Mouse (Mus musculus): ENCODE measurements at regions not wholly inside any gene's neighbourhood (a gene's known extent, or its start where the extent isn't known, plus 50 kb on each side); places are given as distances from the start of the nearest gene placed in this dataset.

GRCm38 (mm10) chr5:39374199-39374598, 381.1 kb downstream of the Hs3st1 start:
- H3K36me3 ChIP-seq (replicated peaks; ENCODE audit: control insufficient read depth, insufficient read depth, low read length) = no peaks in the 10 kb centered on the region
- H3K27me3 ChIP-seq (ENCODE audit: control insufficient read depth, insufficient read depth, low read length) = no peaks in the 10 kb centered on the region
- no peak overlapping the region for H3K9ac ChIP-seq (replicated peaks; ENCODE audit: low read depth, low read length)
- H3K4me2 ChIP-seq (ENCODE audit: low read depth, low read length) = no peak overlapping the region
- TF ChIP-seq CTCF (IDR thresholded peaks at IDR 0.05; ENCODE audit: low read depth) (no peak), EP300 (IDR thresholded peaks at IDR 0.05; ENCODE audit: low read depth) (no peak)
- H3K4me1 ChIP-seq (ENCODE audit: control insufficient read depth, insufficient read depth) = no peaks in the 10 kb centered on the region
- 73% methylated on average over 3 of the region's 3 CpGs for WGBS
- H3K27ac ChIP-seq (ENCODE audit: low read depth) = no peak overlapping the region
- no peak overlapping the region for H3K4me3 ChIP-seq (ENCODE audit: low read depth, low read length)
- DNase-seq (ENCODE audit: low spot score) (no peak), ATAC-seq (ENCODE audit: insufficient read depth, low read depth) (no peak)
- H3K9me3 ChIP-seq (replicated peaks; ENCODE audit: control insufficient read depth, low read length) = no peaks in the 10 kb centered on the region

- no peaks in the 10 kb centered on the region for H3K36me3 ChIP-seq (replicated peaks; ENCODE audit: control insufficient read depth, insufficient read depth, low read length)
- no peak overlapping the region for H3K4me3 ChIP-seq (ENCODE audit: low read depth, low read length)
- no peaks in the 10 kb centered on the region for H3K27me3 ChIP-seq (ENCODE audit: control insufficient read depth, insufficient read depth, low read length)
- ATAC-seq (ENCODE audit: insufficient read depth, low read depth) (no peak), DNase-seq (ENCODE audit: low spot score) (no peak)
- no peaks in the 10 kb centered on the region for H3K4me1 ChIP-seq (ENCODE audit: control insufficient read depth, insufficient read depth)
- TF ChIP-seq CTCF (IDR thresholded peaks at IDR 0.05; ENCODE audit: low read depth) = no peak
- no peak overlapping the region for H3K9ac ChIP-seq (replicated peaks; ENCODE audit: low read depth, low read length)
- H3K9me3 ChIP-seq (replicated peaks; ENCODE audit: control insufficient read depth, low read length) = no peaks in the 10 kb centered on the region
- H3K27ac ChIP-seq (ENCODE audit: low read depth) = no peak overlapping the region
- 70% methylated on average over 3 of the region's 3 CpGs for WGBS
- H3K4me2 ChIP-seq (ENCODE audit: low read depth, low read length) = no peak overlapping the region
Observed at GRCm38 (mm10) chr5:39348680-39349079, 406.6 kb downstream of the Hs3st1 start.

GRCm38 (mm10) chr5:39347019-39347418, 408.3 kb downstream of the Hs3st1 start:
- WGBS = 74% methylated on average over 3 of the region's 3 CpGs
- ATAC-seq (ENCODE audit: insufficient read depth, low read depth) = no peak
- Histone ChIP-seq H3K4me3 (ENCODE audit: low read depth, low read length) (no peak overlapping the region), H3K4me1 (ENCODE audit: control insufficient read depth, insufficient read depth) (no peaks in the 10 kb centered on the region), H3K9ac (replicated peaks; ENCODE audit: low read depth, low read length) (no peak overlapping the region), H3K9me3 (replicated peaks; ENCODE audit: control insufficient read depth, low read length) (no peaks in the 10 kb centered on the region), H3K27ac (ENCODE audit: low read depth) (no peak overlapping the region), H3K4me2 (ENCODE audit: low read depth, low read length) (no peak overlapping the region), H3K36me3 (replicated peaks; ENCODE audit: control insufficient read depth, insufficient read depth, low read length) (no peaks in the 10 kb centered on the region), H3K27me3 (ENCODE audit: control insufficient read depth, insufficient read depth, low read length) (no peaks in the 10 kb centered on the region)
- no peak for TF ChIP-seq EP300 (IDR thresholded peaks at IDR 0.05; ENCODE audit: low read depth)
- no peak for TF ChIP-seq CTCF (IDR thresholded peaks at IDR 0.05; ENCODE audit: low read depth)
- no peak for DNase-seq (ENCODE audit: low spot score)

- Histone ChIP-seq H3K9me3 (replicated peaks; ENCODE audit: control insufficient read depth, low read length) (no peaks in the 10 kb centered on the region), H3K36me3 (replicated peaks; ENCODE audit: control insufficient read depth, insufficient read depth, low read length) (no peaks in the 10 kb centered on the region), H3K4me2 (ENCODE audit: low read depth, low read length) (no peak overlapping the region), H3K27ac (ENCODE audit: low read depth) (no peak overlapping the region), H3K9ac (replicated peaks; ENCODE audit: low read depth, low read length) (no peak overlapping the region), H3K4me3 (ENCODE audit: low read depth, low read length) (no peak overlapping the region), H3K27me3 (ENCODE audit: control insufficient read depth, insufficient read depth, low read length) (no peaks in the 10 kb centered on the region), H3K4me1 (ENCODE audit: control insufficient read depth, insufficient read depth) (no peaks in the 10 kb centered on the region)
- DNase-seq (ENCODE audit: low spot score) = no peak
- no peak for ATAC-seq (ENCODE audit: insufficient read depth, low read depth)
- WGBS = 62% methylated on average over 1 of the region's 1 CpGs
- TF ChIP-seq CTCF (IDR thresholded peaks at IDR 0.05; ENCODE audit: low read depth) = no peak
- no peak for TF ChIP-seq EP300 (IDR thresholded peaks at IDR 0.05; ENCODE audit: low read depth)
Observed at GRCm38 (mm10) chr5:39337917-39338316, 417.4 kb downstream of the Hs3st1 start.

- Histone ChIP-seq H3K36me3 (replicated peaks; ENCODE audit: control insufficient read depth, insufficient read depth, low read length) (no peaks in the 10 kb centered on the region), H3K4me1 (ENCODE audit: control insufficient read depth, insufficient read depth) (no peaks in the 10 kb centered on the region), H3K27ac (ENCODE audit: low read depth) (no peak overlapping the region), H3K4me2 (ENCODE audit: low read depth, low read length) (no peak overlapping the region), H3K9ac (replicated peaks; ENCODE audit: low read depth, low read length) (no peak overlapping the region), H3K9me3 (replicated peaks; ENCODE audit: control insufficient read depth, low read length) (no peaks in the 10 kb centered on the region), H3K4me3 (ENCODE audit: low read depth, low read length) (no peak overlapping the region), H3K27me3 (ENCODE audit: control insufficient read depth, insufficient read depth, low read length) (no peaks in the 10 kb centered on the region)
- no peak for TF ChIP-seq EP300 (IDR thresholded peaks at IDR 0.05; ENCODE audit: low read depth)
- no peak for TF ChIP-seq CTCF (IDR thresholded peaks at IDR 0.05; ENCODE audit: low read depth)
- 85% methylated on average over 2 of the region's 2 CpGs for WGBS
- no peak for ATAC-seq (ENCODE audit: insufficient read depth, low read depth)
- DNase-seq (ENCODE audit: low spot score) = no peak
Observed at GRCm38 (mm10) chr5:39336484-39336985, 418.7 kb downstream of the Hs3st1 start.

- no peak overlapping the region for H3K9ac ChIP-seq (replicated peaks; ENCODE audit: low read depth, low read length)
- no peak overlapping the region for H3K27ac ChIP-seq (ENCODE audit: low read depth)
- 71% methylated on average over 2 of the region's 2 CpGs for WGBS
- TF ChIP-seq CTCF (IDR thresholded peaks at IDR 0.05; ENCODE audit: low read depth) = no peak
- no peak for TF ChIP-seq EP300 (IDR thresholded peaks at IDR 0.05; ENCODE audit: low read depth)
- no peak overlapping the region for H3K4me2 ChIP-seq (ENCODE audit: low read depth, low read length)
- no peaks in the 10 kb centered on the region for H3K9me3 ChIP-seq (replicated peaks; ENCODE audit: control insufficient read depth, low read length)
- H3K27me3 ChIP-seq (ENCODE audit: control insufficient read depth, insufficient read depth, low read length) = no peaks in the 10 kb centered on the region
- H3K36me3 ChIP-seq (replicated peaks; ENCODE audit: control insufficient read depth, insufficient read depth, low read length) = no peaks in the 10 kb centered on the region
- H3K4me3 ChIP-seq (ENCODE audit: low read depth, low read length) = no peak overlapping the region
- DNase-seq (ENCODE audit: low spot score) (no peak), ATAC-seq (ENCODE audit: insufficient read depth, low read depth) (no peak)
- H3K4me1 ChIP-seq (ENCODE audit: control insufficient read depth, insufficient read depth) = no peaks in the 10 kb centered on the region
Observed at GRCm38 (mm10) chr5:39335321-39335720, 420.0 kb downstream of the Hs3st1 start.
